Mouse (Mus musculus): ENCODE measurements around the gene Pdx1.
A peak's percentile ranks its signal among the peaks of the same experiment; 100 is the strongest.

Gene Pdx1

GRCm38 (mm10) chr5:147284365-147284764 is 14.6 kb downstream of the Pdx1 start:
- no peak for DNase-seq

GRCm38 (mm10) chr5:147291764-147292505 is 22.2 kb downstream of the Pdx1 start:
- no peak for DNase-seq

- no peak for DNase-seq
These were observed 22.9 kb downstream of the Pdx1 start for GRCm38 (mm10) chr5:147292506-147293120.

DNA sequence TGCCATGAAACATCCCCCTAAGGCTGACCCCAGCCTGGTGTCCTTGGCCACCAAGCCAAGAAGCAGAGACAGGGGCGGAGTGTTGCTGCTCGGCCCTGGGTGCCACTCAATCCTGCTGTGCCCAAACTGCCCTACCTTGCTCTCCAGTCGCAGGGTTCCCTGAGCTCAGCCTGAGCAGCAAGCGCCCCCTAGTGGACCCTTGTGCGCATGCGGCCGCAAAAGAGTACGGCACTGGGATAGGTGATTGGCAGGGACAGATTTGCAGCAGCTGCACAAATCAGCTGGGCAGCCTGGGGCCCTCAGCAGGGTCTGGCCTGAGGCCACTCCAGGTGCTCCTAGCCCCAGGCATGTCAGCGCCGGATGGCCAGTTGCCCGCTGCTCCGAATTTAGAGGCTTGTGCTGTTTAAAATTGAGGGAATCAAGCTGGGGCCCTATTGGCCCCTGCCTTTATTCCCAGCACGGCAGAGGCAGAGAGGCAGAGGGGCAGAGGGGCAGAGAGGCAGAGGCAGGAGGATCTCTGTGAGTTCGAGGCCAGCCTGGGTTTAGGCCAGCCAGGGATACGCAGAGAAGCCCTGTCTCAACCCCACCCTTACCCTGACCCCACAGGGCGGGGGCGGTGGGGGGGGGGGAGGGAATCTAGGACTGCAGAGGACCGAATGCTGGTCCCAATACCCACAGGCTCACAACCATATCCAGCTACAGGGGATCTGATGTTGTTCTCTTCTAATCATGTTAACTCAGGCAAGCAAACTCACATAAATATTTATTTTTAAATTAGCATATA is 23.6 kb downstream of the Pdx1 start:
- peak; percentile 67 for DNase-seq

DNA sequence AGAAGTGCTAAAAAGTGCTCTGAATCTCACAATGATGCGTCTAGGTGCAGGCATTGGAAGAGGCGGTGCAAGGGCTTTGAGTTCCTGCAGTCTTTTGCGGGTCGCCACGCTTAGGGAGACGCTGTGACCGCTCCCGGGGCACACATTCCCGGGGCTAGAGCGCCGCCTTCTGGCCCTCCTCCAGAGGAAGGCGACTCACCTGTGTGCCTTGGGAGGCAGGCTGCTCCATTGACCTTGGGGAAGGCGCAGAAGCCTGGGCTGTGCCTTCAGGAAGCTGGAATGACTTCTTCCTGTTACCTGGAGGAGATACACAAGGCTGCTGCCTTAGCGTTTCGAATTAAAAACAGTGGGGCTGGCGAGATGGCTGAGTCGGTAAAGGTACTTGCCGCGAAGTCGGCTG is 24.4 kb downstream of the Pdx1 start:
- DNase-seq: peak; percentile 34

- no peak for DNase-seq
These were observed 27.5 kb downstream of the Pdx1 start for GRCm38 (mm10) chr5:147297249-147297648.

DNA sequence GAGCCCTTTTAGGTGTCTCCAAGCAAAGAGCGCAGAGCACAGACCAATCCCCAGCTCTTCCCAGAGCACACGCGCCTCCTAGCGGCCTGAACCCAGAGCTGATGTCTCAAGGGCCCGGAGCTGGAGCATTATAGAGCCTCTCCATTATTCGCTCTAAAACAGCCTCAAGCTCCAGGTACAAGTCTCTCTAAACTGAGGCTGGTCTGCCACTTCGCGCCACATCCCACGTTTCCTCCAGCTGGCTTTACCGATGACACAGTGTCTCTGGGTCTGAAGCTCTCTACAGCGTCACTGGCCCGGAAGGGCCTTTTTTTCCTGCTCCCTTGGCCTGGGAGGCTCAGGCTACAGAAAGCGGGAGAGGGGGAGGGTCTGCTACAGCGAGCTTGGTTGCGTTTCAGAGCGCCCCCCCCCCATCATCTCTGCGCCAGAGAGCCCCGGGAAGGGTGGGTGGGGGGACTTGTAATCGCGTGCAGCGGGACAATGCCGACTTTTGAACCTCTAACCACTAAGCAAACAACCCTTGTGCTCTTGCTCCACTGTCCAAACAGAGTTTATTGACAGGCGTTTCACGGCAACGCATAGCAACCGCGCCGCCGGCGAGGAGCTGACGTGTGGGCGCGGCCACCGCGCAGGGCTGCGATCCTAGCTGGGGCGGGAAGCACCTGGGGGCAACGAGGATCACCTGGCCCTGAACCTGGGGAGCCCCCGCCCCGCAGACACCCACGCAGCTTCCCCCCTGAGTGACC is 29.7 kb downstream of the Pdx1 start:
- DNase-seq: peak; percentile 27

DNA sequence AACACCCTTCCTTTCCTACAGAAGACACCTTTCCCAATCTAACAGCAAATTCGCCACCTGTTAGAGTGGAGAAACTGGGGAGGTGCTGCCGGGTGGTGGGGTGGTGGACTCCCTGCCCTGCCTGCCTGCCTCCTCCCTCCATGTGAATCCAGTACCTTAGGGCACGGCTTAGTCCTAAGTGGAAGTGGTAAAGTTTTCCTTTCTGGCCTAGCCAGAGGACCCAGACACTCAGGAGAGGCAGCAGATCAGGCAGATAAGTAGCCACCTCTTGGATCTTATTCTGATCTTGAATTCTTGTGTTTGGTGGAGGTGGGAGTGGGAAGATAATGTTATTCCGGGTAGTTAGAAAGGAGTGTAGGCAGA is 30.2 kb downstream of the Pdx1 start:
- no peak for DNase-seq

DNA sequence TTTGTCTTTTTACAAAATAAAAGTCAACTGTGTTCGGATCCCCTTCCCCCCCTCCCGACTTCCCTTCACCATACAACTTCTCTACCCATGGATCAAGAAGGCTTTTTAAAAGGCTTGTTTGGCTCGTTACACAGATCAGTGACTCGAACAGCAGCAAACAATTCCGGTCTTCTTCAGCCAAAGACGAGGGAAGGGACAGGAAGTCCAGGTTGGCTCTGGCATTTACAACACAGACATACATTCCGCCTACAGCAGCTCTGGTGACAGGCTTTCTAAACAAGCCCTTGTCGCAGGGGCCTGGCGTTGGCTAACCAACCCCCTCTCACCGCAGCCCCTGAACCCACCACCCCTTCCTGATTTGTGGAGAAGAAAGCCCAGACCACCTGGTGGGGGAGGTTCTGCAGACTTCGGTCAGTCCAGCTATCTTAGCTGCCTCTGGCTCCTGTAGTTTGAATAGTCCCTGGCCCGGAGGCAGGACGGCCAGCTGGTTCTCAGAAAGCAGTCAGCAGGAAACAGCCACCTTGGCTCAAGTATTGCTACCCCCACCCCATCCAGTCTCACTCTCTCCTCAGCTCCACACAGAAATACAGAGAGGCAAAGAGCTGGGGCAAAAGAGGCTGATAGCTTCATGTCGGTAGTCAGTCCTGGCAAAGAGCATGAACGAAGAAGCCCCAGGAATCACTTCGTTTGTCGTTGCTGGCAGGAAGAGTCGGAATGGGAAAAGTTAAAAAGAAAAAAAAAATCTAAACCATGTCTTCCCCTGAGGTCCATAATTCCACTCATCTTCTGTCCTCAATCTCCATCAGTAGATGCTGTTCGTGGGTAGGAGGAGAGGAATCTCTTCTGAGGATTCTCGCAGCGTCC is 31.4 kb downstream of the Pdx1 start:
- DNase-seq: no peak

DNA sequence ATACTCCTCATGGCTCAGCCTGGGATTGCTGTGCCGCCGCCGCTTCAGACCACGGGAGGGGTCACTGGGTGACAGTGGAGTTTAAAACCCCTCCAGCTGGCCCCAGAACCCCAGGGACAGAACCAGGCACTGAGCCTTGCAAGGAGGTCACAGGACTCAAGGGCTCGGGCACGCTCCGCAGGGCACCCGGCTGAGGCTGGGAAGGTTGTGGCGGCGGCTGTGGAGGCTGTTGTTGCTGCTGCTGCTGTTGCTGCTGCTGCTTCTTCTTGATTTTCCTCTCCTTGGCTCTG is 32.0 kb downstream of the Pdx1 start:
- DNase-seq: no peak

GRCm38 (mm10) chr5:147302141-147302540 is 32.4 kb downstream of the Pdx1 start:
- DNase-seq: no peak

DNA sequence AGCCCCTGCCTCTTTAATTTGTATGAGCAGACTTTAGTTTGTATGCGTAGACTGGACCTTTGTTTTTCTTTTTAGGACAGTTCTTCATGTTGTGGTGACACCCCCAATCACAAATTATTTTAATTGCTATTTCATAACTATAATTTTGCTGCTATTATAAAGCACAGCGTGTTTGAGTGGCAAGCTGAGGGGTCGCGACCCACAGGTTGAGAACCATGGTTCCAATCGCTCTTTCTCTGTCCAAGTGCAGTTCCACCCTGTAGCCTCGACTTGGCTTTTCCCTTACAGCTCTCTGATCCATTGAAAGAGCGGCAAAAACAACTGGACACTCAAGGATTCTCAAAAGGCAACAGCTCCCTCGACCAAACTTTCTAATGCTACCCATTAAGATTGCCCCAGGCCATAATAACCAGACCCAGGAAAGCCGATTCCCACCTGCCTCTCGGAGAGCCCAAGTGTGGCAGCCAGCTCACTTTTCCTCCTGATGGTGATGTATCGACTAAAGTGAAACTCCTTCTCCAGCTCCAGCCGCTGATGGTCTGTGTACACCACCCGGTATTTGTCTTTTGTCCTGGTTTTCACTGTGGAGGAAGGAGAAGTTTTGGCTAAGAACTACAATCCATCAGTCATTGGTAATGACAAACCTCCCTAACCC is 33.1 kb downstream of the Pdx1 start:
- no peak for DNase-seq

DNA sequence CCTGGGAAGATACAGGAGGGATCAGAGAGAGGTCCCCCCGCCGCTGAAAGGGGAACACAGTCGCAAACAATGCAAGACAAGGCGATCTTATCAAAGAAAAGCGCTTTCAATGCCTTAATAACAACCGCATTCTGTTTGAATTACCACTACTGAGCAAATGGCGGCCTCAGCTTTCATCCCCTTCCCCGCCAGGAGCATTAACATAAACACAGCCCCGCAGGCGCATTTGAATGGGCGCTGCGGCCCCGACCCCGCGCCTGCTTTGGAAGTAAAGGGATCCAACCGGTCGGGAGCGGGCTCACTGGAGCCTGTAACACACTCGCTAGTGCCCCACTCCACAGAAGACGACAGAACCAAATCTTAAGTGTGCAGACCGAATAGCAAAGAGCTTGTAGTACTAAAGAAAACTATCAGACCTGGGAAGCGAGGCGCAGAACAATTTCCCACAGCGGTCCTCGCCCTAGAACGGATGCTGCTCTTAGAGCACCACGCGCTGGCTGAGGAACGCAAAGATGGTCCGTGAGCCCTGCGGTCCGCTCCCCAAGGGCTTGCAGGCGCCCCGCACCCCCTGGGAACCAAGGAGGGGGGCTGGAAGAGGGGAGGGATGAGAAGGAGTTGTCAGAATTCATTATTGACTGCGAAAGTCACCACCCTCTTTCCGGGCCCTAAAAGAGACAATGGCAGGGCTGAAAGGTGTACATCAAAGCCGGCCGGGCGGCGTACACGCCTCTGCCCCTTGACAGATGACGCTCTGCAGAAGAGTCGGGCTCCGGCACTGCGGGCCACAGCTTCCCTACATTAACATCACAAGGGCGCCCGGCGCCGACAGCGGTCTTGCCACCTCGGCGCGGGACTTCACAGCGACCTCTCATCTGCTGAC is 34.8 kb downstream of the Pdx1 start:
- no peak for DNase-seq

- no peak for DNase-seq
These were observed 35.4 kb downstream of the Pdx1 start for GRCm38 (mm10) chr5:147305166-147305565.

- DNase-seq: no peak
These were observed 36.3 kb downstream of the Pdx1 start for GRCm38 (mm10) chr5:147305856-147306637.

DNA sequence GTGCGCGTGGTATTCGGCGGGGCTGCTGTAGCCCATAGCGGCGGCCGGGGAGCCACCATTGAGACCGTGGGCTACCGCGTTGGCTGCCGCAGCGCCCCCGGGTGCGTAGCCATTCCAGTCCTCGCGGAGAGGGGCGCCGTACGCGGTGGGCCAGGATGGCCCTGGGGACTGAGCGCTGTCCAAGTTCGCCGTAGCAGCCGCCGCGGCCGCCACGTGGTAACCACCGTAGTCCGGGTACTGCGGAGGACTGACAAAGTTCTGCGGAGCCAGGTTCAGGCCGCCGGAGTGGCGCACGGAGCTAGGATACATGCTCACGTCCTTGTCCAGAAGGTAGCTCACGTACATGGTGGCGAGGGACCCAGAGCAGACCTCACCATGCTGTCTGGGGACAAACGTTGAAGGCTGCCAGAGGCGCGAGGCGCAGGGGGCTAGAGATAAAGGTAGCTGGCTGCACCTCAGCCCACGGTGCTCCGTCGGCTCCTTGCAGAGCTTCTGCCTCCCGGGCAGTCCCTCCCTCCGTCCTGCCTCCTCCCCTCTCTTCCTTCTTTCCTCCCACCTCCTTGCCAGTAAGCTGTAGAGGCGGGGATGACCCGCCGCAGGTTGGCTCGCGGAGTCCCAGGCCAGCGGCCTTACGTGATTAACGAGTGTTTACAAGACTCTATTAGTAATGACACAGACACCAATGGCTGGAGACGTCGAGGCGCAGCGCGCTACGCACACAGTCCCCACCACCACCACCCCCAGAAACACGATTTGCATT is 37.1 kb downstream of the Pdx1 start, which contains the start of gene Cdx2:
Gene Cdx2, minus strand, starts transcription at position 633 of the 760 bp plus-strand sequence.
- DNase-seq: no peak

DNA sequence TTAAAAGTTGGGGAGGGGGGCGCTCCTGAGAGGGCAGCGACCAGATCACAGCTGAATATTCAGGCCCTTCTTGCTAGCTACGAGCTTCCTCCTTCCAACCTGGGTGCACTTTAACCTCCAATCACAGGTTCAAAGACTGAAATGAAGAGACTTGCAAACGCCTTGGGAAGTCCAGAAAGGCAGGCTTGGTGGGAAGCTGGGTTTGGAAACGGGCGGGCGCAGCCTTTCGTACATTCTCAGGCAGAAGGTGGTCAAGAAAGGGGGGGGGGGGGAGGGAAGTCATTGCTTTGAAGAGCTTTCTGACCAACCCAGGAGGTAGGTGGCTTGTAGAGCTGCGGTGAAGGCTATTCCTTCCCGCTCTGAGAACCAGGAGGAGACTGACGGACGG is 37.6 kb downstream of the Pdx1 start:
- DNase-seq: no peak

- no peak for DNase-seq
These were observed 38.7 kb downstream of the Pdx1 start for GRCm38 (mm10) chr5:147308451-147308850.

DNA sequence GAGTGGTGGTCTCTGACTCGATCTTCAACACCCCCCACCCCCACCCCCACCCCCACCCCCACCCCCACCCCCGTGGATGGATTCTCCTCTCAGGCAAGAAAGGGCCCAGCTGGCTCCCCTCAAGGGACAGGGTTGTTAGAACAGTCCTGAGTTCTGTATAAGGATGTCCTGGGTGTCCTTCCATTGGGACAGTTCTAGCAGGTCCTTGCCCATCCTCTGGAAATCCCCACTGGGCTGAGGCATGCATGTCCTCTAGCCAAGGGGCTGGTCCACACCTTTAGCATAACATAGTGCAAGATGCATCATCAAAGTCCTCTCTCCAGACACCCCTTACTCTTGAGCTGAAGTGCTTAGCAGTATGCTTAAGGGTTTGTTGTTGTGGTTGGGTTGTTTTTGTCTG is 40.0 kb downstream of the Pdx1 start:
- DNase-seq: no peak

Measured in thymus, postnatal 14 days (tissue).